Mouse (Mus musculus): ENCODE results near the gene Amh.

Gene Amh

GRCm38 (mm10) chr10:80804916-80805315, at the start of gene Amh:
Gene Amh (plus strand): TSS chr10:80805243.
- no peak for DNase-seq (ENCODE audit: low read depth, low spot score)

- no peak for DNase-seq (ENCODE audit: low read depth, low spot score)
Observed at GRCm38 (mm10) chr10:80755291-80756015, 49.6 kb upstream of the Amh start.

GRCm38 (mm10) chr10:80756099-80756498, 48.9 kb upstream of the Amh start:
- DNase-seq (ENCODE audit: low read depth, low spot score), result no peak

GRCm38 (mm10) chr10:80756509-80756908, 48.5 kb upstream of the Amh start:
- DNase-seq (ENCODE audit: low read depth, low spot score), result no peak

GRCm38 (mm10) chr10:80756967-80757366, 48.1 kb upstream of the Amh start:
- DNase-seq (ENCODE audit: low read depth, low spot score), result no peak

DNA sequence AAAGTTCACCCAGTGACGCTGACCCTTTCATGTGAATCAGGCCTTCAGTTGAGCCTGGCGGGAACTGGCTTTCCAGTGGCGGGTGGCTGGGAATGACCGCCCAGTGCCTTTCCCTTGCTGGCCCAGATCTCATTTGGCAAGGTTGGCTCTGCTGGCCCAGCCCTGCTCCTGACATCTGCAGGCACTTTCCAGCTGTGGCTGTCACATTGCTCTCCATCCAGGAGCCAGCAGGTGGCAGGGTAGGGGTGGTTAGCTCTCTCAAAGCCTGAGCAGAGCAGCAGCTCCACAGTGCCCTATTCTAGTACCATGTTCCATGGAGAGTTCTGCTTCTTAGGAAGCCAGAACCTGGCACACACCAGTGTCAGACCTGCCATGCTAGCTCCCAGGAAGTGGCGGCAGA, 47.3 kb upstream of the Amh start:
- no peak for DNase-seq (ENCODE audit: low read depth, low spot score)

DNA sequence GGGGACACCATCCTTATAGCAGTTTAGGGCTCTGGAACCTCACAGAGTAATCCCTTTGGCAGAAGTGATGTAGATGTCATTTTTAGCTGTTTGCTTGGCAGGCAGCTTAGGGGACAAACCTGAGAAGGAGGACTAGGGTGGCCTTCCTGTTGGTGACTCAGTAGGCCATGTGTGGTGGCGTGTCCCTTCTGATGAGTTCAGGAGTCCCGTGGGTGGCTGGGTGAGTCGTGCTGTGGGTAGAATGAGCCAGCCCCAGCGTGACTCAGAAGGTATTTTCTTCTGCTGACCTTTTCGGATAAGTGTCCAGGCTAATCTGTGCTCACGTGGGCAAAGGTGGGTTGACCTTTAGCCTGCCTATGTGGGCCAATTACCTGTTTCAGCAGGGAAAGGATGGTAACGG, 46.4 kb upstream of the Amh start:
- DNase-seq (ENCODE audit: low read depth, low spot score), result no peak

DNA sequence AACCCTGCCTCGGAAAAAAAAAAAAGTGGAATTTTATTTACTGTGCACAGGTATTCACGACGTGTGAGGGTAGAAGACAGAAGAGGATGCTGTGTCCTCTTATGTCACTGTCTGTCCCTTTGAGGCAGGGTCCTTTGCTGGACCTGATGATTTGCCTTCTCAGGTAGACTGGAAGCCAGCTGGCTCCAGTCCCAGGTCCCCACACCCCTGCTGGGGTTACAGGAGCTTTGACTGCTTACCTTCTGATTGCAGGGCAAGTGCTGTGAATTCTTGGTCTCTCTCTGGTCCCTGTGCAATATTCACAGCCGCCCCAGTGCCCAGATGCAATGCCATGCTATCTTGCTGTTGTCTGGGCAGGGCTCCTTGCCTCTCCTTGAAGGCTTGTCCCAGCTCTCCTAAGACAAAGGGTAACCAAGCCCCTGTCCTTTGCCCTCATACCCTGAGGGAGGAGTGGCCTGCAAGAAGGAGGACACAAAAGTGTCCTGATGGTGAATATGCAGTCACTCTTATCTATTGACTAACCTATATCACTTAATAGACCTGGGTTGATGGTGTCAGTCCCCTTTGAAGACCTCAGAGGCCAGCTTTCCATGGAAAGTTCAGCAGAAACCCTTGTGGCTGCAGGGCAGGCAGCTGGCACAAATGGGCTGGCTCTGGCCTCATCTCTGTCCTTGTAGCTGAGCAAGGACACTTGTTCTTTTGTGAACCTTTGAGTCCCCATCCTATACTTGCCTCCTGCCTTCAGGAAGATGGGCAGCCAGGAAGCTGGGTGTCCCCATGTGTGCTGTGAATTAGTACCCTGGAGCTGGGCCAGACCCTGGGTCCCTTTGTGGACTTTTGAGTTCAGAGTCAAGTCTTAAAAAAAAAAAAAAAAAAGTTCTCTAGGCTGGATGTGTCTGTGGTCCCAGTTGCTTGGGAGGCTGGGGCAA, 44.2 kb upstream of the Amh start:
- no peak for DNase-seq (ENCODE audit: low read depth, low spot score)

DNA sequence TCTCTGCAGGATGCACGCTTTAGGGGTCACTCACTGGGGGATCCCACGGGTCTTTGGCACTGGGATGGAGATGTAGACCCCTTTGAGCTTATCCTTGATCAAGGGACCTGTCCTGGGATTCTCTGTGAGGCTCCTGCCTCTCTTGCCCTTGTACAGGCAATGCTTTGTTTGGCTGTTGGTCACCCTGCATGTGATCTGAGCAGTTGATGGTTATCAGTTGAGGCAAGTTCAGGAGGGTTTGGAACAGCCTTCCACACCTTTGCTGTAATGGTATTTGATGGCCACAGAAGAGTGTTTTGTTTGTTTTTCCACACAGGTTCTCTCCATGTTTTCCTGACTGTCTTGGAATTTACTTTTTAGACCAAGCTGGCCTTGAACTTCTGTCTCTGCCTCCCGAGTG, 43.2 kb upstream of the Amh start:
- DNase-seq (ENCODE audit: low read depth, low spot score), result no peak

DNA sequence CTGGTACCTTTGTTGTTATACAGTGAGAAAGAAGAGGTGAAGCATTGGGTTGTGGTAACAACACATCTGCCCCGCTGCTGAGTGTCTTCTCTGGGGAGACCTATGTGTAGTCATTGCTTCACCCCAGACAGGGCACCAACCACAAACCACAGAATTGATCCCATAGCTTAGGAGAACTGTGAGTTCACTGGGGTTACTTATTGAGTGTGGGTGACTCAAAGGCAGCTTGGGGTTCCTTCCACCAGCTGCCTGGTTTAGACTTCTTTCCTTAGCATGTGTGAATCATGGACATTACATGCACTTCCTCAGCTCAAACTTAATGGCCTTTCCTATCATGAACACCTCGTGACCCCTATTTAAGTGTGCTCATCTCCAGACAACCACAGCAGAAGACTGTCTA, 41.5 kb upstream of the Amh start:
- no peak for DNase-seq (ENCODE audit: low read depth, low spot score)

DNA sequence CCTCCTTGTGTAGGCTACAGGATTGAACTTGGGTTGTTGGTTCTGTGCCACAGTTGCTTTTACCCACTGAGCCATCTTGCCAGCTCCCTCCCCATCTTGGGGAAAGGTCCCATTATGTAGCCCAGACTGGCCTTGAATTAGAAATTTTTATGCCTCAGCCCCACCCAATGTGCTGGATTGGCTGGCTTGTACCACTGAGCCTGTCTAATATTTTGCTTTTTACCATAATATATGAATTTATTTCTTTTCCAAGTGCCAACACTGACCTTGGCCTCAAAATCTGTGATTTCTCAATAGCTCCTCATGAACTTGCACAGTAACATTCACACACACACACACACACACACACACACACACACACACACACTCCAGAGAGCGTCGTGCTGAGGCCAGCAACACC, 39.3 kb upstream of the Amh start:
- no peak for DNase-seq (ENCODE audit: low read depth, low spot score)

DNA sequence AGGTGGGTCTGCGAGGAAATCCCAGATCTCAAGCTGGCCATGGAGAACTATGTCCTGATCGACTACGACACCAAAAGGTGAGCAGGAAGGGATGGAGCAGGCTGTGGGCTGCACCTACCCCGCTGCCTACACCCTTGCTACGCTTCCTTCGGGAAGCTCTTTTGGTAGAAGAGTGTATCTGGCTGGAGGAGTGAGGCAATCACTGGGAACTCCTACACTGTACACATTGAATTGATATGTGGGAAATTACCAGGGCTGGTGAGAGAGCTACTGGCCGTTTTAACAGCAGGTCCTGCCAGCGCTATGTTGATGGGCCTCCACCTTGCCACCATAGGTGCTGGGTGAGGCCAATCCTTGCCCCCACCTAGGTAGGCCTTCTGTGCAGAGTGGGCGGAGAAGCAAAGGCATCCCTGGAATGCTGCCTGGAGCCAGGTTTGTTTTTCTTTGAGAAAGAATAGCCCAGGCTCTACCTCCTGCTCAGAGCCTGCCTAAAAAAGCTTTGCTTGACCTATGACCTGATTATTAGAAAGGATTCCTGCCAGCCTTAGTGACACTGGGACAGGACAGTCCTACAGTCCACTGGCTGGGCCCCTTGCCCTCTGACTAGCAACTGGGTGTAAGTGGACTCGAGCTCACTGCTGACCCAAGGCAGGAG, 38.8 kb upstream of the Amh start:
- DNase-seq (ENCODE audit: low read depth, low spot score), result no peak

DNA sequence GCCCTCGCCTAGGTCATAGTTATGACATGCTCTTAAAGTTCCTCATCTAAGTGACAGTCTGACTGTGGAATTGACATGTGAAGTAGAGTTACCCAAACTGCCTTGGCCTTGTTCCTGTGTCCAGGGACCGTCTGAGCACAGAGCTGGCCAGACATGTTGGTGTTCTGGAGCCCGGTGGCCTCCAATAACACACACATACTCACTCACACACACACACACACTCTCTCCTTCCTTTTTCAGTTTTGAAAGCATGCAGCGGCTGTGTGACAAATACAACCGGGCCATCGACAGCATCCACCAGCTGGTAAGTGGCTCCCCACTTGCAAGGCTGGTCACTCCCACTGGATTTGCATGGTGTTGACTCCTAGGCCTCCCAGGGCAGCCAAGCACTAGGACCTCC, 36.7 kb upstream of the Amh start:
- DNase-seq (ENCODE audit: low read depth, low spot score), result no peak

- DNase-seq (ENCODE audit: low read depth, low spot score), result no peak
Observed at GRCm38 (mm10) chr10:80773816-80774215, 31.2 kb upstream of the Amh start.

GRCm38 (mm10) chr10:80774549-80774948, 30.5 kb upstream of the Amh start:
- DNase-seq (ENCODE audit: low read depth, low spot score), result peak; percentile 39

GRCm38 (mm10) chr10:80774981-80775380, 30.1 kb upstream of the Amh start:
- DNase-seq (ENCODE audit: low read depth, low spot score), result no peak

- no peak for DNase-seq (ENCODE audit: low read depth, low spot score)
Observed at GRCm38 (mm10) chr10:80775731-80776130, 29.3 kb upstream of the Amh start.

- no peak for DNase-seq (ENCODE audit: low read depth, low spot score)
Observed at GRCm38 (mm10) chr10:80776358-80776869, 28.6 kb upstream of the Amh start.

GRCm38 (mm10) chr10:80777123-80777522, 27.9 kb upstream of the Amh start:
- DNase-seq (ENCODE audit: low read depth, low spot score), result no peak

DNA sequence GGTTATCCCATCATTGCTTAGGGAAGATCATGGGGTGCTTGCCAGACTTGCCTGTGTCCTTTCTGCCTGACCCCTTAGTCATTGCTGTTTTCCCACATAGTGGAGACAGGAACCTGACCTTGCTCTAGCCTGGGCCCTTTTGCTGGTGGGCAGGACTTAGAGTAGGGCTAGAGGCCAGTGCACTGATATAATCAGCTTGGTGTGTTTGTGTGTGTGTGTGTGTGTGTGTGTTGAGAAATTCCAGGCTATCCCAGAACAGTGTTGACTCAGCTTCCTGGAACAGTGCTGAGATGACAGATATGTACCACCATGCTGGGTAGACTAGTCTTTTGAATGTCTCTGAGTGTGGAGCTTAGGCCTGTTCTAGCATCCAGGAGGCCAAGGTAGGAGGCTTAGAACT, 25.5 kb upstream of the Amh start:
- no peak for DNase-seq (ENCODE audit: low read depth, low spot score)

DNA sequence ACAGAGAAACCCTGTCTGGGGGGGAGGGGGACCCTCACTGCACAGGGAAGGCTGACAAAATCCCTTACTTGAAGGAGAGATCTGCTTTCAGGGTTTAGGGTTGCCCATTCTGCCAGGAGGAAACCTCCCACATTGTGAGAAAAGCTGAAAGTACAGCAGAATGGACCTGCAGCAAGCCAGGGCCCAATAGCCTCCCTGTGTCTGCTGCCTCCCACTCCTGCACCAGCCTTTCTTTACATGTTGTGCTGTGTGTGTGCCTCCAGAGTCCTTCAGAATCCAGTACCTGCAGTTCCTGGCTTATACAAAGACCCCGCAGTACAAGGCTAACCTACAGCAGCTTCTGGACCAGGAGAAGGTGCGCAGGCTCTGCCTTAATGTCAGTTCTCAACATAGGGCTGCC, 20.7 kb upstream of the Amh start:
- no peak for DNase-seq (ENCODE audit: low read depth, low spot score)

GRCm38 (mm10) chr10:80784871-80785270, 20.2 kb upstream of the Amh start:
- no peak for DNase-seq (ENCODE audit: low read depth, low spot score)
